Mouse (Mus musculus): ENCODE data around the gene Myo16. TPM values are rescaled to one million over a fixed set of nuclear protein-coding genes. Genes with fewer than 3 reads are reported as not detected.

The Myo16 gene
- total and polyA plus RNA-seq, 3 experiments: not detected

GRCm38 (mm10) chr8:10489738-10490419 is 336.2 kb downstream of the Myo16 start:
- no peaks in the 10 kb centered on the region for H3K36me3 ChIP-seq (ENCODE audit: control insufficient read depth in 1 of 2, insufficient read depth in 2 of 2, low read length in 2 of 2)

GRCm38 (mm10) chr8:10490420-10490784 is 336.7 kb downstream of the Myo16 start:
- no peaks in the 10 kb centered on the region for H3K79me2 ChIP-seq (ENCODE audit: control insufficient read depth, insufficient read depth, low read length, poor library complexity)
- H3K36me3 ChIP-seq (ENCODE audit: control insufficient read depth in 1 of 2, insufficient read depth in 2 of 2, low read length in 2 of 2): no peaks in the 10 kb centered on the region
- no peak for DNase-seq (ENCODE audit: low read depth, low spot score)
- no peak overlapping the region for H3K9ac ChIP-seq (ENCODE audit: control insufficient read depth, low read depth, low read length, poor library complexity, severe bottlenecking)
- H3K27ac ChIP-seq (ENCODE audit: control insufficient read depth, low read depth, low read length): no peak overlapping the region
- H3K4me3 ChIP-seq (ENCODE audit: control insufficient read depth in 1 of 2, insufficient read depth in 1 of 2, low read depth in 2 of 2, low read length in 2 of 2): no peak overlapping the region
- H3K27me3 ChIP-seq (ENCODE audit: control insufficient read depth in 1 of 2, insufficient read depth in 2 of 2, low read length in 2 of 2): no peaks in the 10 kb centered on the region
- no peaks in the 10 kb centered on the region for H3K9me3 ChIP-seq (replicated peaks; ENCODE audit: insufficient read depth, low read length)
- H3K4me1 ChIP-seq (ENCODE audit: control insufficient read depth in 1 of 2, insufficient read depth in 2 of 2, low read length in 2 of 2): no peaks in the 10 kb centered on the region
- TF ChIP-seq KAT2A (conservative IDR thresholded peaks at IDR 0.05; ENCODE audit: low read depth, low read length) (no peak), CHD2 (IDR thresholded peaks at IDR 0.05; ENCODE audit: low read length) (no peak), RAD21 (IDR thresholded peaks at IDR 0.05; ENCODE audit: low read depth, low read length) (no peak), E2F4 (IDR thresholded peaks at IDR 0.05; ENCODE audit: borderline replicate concordance, low read depth, low read length) (no peak), ZC3H11A (IDR thresholded peaks at IDR 0.05; ENCODE audit: low read depth, low read length) (no peak), TCF12 (IDR thresholded peaks at IDR 0.05; ENCODE audit: low read depth, low read length) (no peak), USF1 (IDR thresholded peaks at IDR 0.05; ENCODE audit: low read depth, low read length) (no peak), ZMIZ1 (IDR thresholded peaks at IDR 0.05; ENCODE audit: low read depth, low read length) (no peak), MXI1 (IDR thresholded peaks at IDR 0.05; ENCODE audit: low read depth, low read length) (no peak), HCFC1 (IDR thresholded peaks at IDR 0.05; ENCODE audit: low read depth, low read length) (no peak), POLR2A (IDR thresholded peaks at IDR 0.05; ENCODE audit: control insufficient read depth in 1 of 2, insufficient read depth in 1 of 2, low read depth in 1 of 2, low read length in 2 of 2, poor library complexity in 1 of 2) (no peak), POLR2AphosphoS2 (IDR thresholded peaks at IDR 0.05; ENCODE audit: low read length) (no peak), NRF1 (IDR thresholded peaks at IDR 0.05; ENCODE audit: insufficient read depth, low read depth, low read length, poor library complexity, severe bottlenecking) (no peak)

More at GRCm38 (mm10) chr8:10489738-10490419, 336.2 kb downstream of the Myo16 start:
- TF ChIP-seq POLR2AphosphoS2 (IDR thresholded peaks at IDR 0.05; ENCODE audit: low read length): no peak
- no peak for TF ChIP-seq SIN3A (IDR thresholded peaks at IDR 0.05; ENCODE audit: low read length)
- no peak for TF ChIP-seq NELFE (IDR thresholded peaks at IDR 0.05; ENCODE audit: low read depth, low read length)
- no peak for TF ChIP-seq CHD1 (IDR thresholded peaks at IDR 0.05; ENCODE audit: low read depth, low read length)
- H3K27ac ChIP-seq (ENCODE audit: control insufficient read depth, low read depth, low read length): no peak overlapping the region
- H3K4me1 ChIP-seq (ENCODE audit: control insufficient read depth in 1 of 2, insufficient read depth in 2 of 2, low read length in 2 of 2): no peaks in the 10 kb centered on the region
- H3K9ac ChIP-seq (ENCODE audit: control insufficient read depth, low read depth, low read length, poor library complexity, severe bottlenecking): no peak overlapping the region
- H3K9me3 ChIP-seq (replicated peaks; ENCODE audit: insufficient read depth, low read length): no peaks in the 10 kb centered on the region
- H3K79me2 ChIP-seq (ENCODE audit: control insufficient read depth, insufficient read depth, low read length, poor library complexity): no peaks in the 10 kb centered on the region
- DNase-seq (ENCODE audit: low read depth, low spot score): no peak
- H3K27me3 ChIP-seq (ENCODE audit: control insufficient read depth in 1 of 2, insufficient read depth in 2 of 2, low read length in 2 of 2): no peaks in the 10 kb centered on the region
- no peak overlapping the region for H3K4me3 ChIP-seq (ENCODE audit: control insufficient read depth in 1 of 2, insufficient read depth in 1 of 2, low read depth in 2 of 2, low read length in 2 of 2)
